Mouse (Mus musculus) kidney, adult 18-20 months (tissue): Measurements from ENCODE around the gene Pole3.

Experiments
- DNase-seq: peaks from one replicate; pipeline ENCODE4 v3.0.0; 2021

Gene Pole3

GRCm38 (mm10) chr4:62518416-62519121, 6.3 kb downstream of the Pole3 start:
- DNase-seq, result peak; percentile 70

- no peak for DNase-seq
These were observed 7.1 kb downstream of the Pole3 start for GRCm38 (mm10) chr4:62517538-62518415.

GRCm38 (mm10) chr4:62517046-62517445, 7.8 kb downstream of the Pole3 start:
- DNase-seq, result no peak

GRCm38 (mm10) chr4:62516579-62516978, 8.3 kb downstream of the Pole3 start:
- DNase-seq, result no peak

GRCm38 (mm10) chr4:62516079-62516478, 8.8 kb downstream of the Pole3 start:
- DNase-seq, result peak; percentile 65

GRCm38 (mm10) chr4:62515490-62515889, 9.4 kb downstream of the Pole3 start:
- DNase-seq, result no peak

- DNase-seq, result no peak
These were observed 9.9 kb downstream of the Pole3 start for GRCm38 (mm10) chr4:62514995-62515394.

GRCm38 (mm10) chr4:62513998-62514506, 10.8 kb downstream of the Pole3 start:
- no peak for DNase-seq

- peak; percentile 77 for DNase-seq
These were observed 14.9 kb downstream of the Pole3 start for GRCm38 (mm10) chr4:62509946-62510345.

- DNase-seq, result peak; percentile 56
These were observed 16.0 kb downstream of the Pole3 start for GRCm38 (mm10) chr4:62508839-62509238.

- peak; percentile 54 for DNase-seq
These were observed 18.1 kb downstream of the Pole3 start for GRCm38 (mm10) chr4:62506798-62507197.

- DNase-seq, result no peak
These were observed 18.9 kb downstream of the Pole3 start for GRCm38 (mm10) chr4:62505991-62506390.

- DNase-seq, result no peak
These were observed 21.4 kb downstream of the Pole3 start, which contains the start of gene Hdhd3 for GRCm38 (mm10) chr4:62503374-62503970. Gene Hdhd3, minus strand, starts transcription at chr4:62503467.

- DNase-seq, result peak; percentile 48
These were observed 21.9 kb downstream of the Pole3 start for GRCm38 (mm10) chr4:62502969-62503368.

GRCm38 (mm10) chr4:62501964-62502732, 22.7 kb downstream of the Pole3 start:
- DNase-seq, result peak; percentile 95

- DNase-seq, result no peak
These were observed 23.3 kb downstream of the Pole3 start for GRCm38 (mm10) chr4:62501534-62501933.

GRCm38 (mm10) chr4:62500799-62501198, 24.1 kb downstream of the Pole3 start:
- DNase-seq, result no peak

GRCm38 (mm10) chr4:62496815-62497214, 28.1 kb downstream of the Pole3 start:
- peak; percentile 71 for DNase-seq

- DNase-seq, result peak; percentile 79
These were observed 28.9 kb downstream of the Pole3 start for GRCm38 (mm10) chr4:62495946-62496345.

- no peak for DNase-seq
These were observed 30.6 kb downstream of the Pole3 start for GRCm38 (mm10) chr4:62494230-62494629.

- no peak for DNase-seq
These were observed 32.2 kb downstream of the Pole3 start for GRCm38 (mm10) chr4:62492682-62493081.

- no peak for DNase-seq
These were observed 37.0 kb downstream of the Pole3 start for GRCm38 (mm10) chr4:62487914-62488313.
